Mouse (Mus musculus) liver, embryonic 12.5 days (tissue): Measurements from ENCODE around the gene Zfr. TPM values are rescaled to one million over a fixed set of nuclear protein-coding genes. Genes with fewer than 3 reads are reported as not detected.

Source experiments
- ATAC-seq: fragments of 200-750 bp; cut with Nextera tagmentation; 2 replicates; pipeline ENCODE4 v1.8.0; 2017; ENCODE audit warnings: moderate number of reproducible peaks, mild to moderate bottlenecking, moderate library complexity
- H3K27ac ChIP-seq: fragments of 300-500 bp; sonication (generic); 2 replicates; pipeline ENCODE4 v1.5.1; 2016; ENCODE audit warnings: mild to moderate bottlenecking
- H3K27me3 ChIP-seq: fragments of 300-500 bp; sonication (generic); replicated peaks from 2 replicates; pipeline ENCODE4 v1.6.1; 2016; ENCODE audit warnings: mild to moderate bottlenecking, moderate library complexity
- H3K36me3 ChIP-seq: fragments of 300-500 bp; sonication (generic); 2 replicates; pipeline ENCODE4 v1.6.1; 2016; ENCODE audit warnings: mild to moderate bottlenecking, moderate library complexity
- H3K4me1 ChIP-seq: fragments of 300-500 bp; sonication (generic); 2 replicates; pipeline ENCODE4 v1.6.1; 2016
- H3K4me2 ChIP-seq: fragments of 300-500 bp; sonication (generic); 2 replicates; pipeline ENCODE4 v1.6.1; 2016; ENCODE audit warnings: mild to moderate bottlenecking, moderate library complexity
- H3K4me3 ChIP-seq: fragments of 300-500 bp; sonication (generic); 2 replicates; pipeline ENCODE4 v1.5.1; 2016; ENCODE audit warnings: mild to moderate bottlenecking, moderate library complexity
- H3K9ac ChIP-seq: fragments of 300-500 bp; sonication (generic); 2 replicates; pipeline ENCODE4 v1.6.1; 2016; ENCODE audit warnings: mild to moderate bottlenecking, moderate library complexity
- H3K9me3 ChIP-seq: fragments of 300-500 bp; sonication (generic); replicated peaks from 2 replicates; pipeline ENCODE4 v1.6.1; 2016; ENCODE audit warnings: mild to moderate bottlenecking, moderate library complexity
- WGBS: fragments of 180-500 bp; shearing (Covaris S2); methylation state at CpG from one replicate; pipeline ENCODE4 v1.1.7; 2016; ENCODE audit not compliant: insufficient replicate concordance; 5-methylcytosine and 5-hydroxymethylcytosine counted together
- polyA plus RNA-seq: library from polyadenylated mRNA; unstranded; fragments of >200 nt; fragmentation: Nextera tagmentation; extraction: Ambion mirVana; gene quantifications from 2 replicates; pipeline ENCODE4 v1.2.1, GENCODE M21; 2016

Zfr gene
- polyA plus RNA-seq, 1 experiment from 2014 or later, result 56.3 TPM

DNA sequence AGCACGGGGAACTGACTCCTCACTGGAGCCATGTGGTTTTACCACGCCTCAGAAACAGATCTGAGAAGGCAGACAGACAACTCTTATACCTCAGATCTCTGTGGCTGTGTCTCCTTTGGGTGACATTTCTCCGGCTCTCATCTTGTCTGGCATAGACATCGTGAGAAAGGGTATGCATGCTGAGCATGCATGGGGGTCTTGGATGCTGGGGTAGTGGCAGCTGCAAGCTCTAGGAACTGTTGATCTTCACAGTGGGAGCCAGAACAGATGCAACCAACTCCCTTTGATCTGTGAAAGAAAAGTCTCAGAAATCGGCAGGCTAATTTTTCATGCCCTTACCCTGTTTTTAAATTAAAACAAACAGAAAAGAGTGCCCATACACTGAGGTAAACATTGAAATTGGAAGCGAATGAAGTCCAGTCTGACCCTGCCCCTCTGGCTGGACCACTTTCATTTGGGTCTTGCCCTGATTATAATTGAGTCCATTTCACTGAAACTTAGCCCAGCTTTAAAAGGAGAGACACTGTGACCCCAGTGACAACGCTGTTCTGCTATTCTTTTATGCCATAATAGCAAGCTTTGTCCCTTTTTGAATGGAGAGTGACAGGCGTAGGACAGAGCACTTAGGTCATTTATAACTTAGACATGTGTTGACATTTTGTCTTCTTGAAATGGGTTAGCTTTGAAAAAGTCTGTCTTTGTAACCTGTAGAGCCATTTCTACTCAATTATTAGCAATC, 105.1 kb downstream of the Zfr start:
- H3K9ac ChIP-seq, result no peak overlapping the region
- H3K9me3 ChIP-seq, result no peaks in the 10 kb centered on the region
- no peaks in the 10 kb centered on the region for H3K36me3 ChIP-seq
- H3K27ac ChIP-seq, result no peak overlapping the region
- H3K27me3 ChIP-seq, result no peaks in the 10 kb centered on the region
- H3K4me3 ChIP-seq, result no peak overlapping the region
- H3K4me2 ChIP-seq, result no peak overlapping the region
- ATAC-seq, result no peak
- peaks cover 87% of the 10 kb centered on the region for H3K4me1 ChIP-seq
- 54% methylated on average over 8 of the region's 8 CpGs for WGBS

DNA sequence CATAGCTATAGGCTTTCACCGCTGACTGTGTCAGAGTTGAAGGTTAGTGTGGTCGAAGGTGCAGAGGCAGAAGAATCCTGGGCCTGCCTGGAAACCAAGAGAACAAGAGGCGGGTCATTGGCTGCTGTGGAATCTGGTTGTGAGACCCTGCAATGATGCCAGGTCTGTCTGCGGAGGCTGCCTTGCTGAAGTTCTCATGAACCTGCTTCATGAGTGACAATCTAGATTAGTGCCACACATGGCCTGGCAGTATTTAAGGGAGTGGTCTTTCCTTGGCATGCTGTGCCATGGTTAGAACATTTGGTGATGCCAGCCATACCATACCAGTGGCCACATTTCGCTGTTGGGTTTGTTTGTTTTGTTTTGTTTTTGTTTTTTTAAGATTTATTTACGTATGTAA, 105.8 kb downstream of the Zfr start:
- Histone ChIP-seq H3K4me1 (peaks cover 88% of the 10 kb centered on the region), H3K27me3 (no peaks in the 10 kb centered on the region), H3K9ac (no peak overlapping the region), H3K4me2 (no peak overlapping the region), H3K36me3 (no peaks in the 10 kb centered on the region), H3K9me3 (no peaks in the 10 kb centered on the region), H3K4me3 (no peak overlapping the region), H3K27ac (no peak overlapping the region)
- ATAC-seq, result no peak
- WGBS, result 73% methylated on average over 6 of the region's 6 CpGs

DNA sequence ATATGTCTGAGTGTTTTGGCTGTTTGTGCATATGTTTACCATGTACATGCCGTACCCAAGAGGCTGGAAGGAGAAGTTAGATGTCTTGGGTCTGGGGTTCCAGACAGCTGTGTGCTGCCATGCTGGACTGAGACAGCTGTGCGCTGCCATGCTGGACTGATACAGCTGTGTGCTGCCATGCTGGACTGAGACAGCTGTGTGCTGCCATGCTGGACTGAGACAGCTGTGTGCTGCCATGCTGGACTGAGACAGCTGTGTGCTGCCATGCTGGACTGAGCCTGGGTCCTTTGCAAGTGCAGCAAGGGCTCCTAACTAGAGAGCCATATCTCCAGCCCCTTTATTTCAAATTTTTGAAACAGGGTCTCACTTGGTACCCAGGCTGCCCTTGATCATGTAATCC, 106.6 kb downstream of the Zfr start:
- H3K9me3 ChIP-seq, result no peaks in the 10 kb centered on the region
- WGBS, result 89% methylated on average over 2 of the region's 2 CpGs
- H3K4me1 ChIP-seq, result peaks cover 85% of the 10 kb centered on the region
- H3K27ac ChIP-seq, result no peak overlapping the region
- H3K36me3 ChIP-seq, result no peaks in the 10 kb centered on the region
- H3K9ac ChIP-seq, result no peak overlapping the region
- ATAC-seq, result no peak
- H3K4me2 ChIP-seq, result no peak overlapping the region
- no peak overlapping the region for H3K4me3 ChIP-seq
- H3K27me3 ChIP-seq, result no peaks in the 10 kb centered on the region

DNA sequence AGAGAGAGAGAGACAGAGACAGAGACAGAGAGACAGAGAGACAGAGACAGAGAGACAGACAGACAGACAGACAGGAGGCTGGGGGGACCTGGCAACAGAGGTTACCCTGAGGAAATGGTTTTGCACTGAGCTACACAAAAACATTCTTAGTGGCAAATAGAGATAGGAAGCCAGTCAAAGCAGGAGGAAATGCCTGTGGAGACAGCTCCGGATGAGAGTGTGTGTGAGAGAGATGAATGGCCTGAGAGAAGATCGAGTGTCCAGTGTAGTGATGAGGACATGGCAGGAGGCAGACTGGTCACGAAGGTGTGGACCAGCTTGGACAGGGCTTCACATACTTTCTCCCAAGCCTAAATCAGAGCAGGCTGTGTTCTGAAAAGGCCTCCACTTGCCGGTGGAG, 107.4 kb downstream of the Zfr start:
- Histone ChIP-seq H3K4me1 (peaks cover 85% of the 10 kb centered on the region), H3K4me3 (no peak overlapping the region), H3K9me3 (no peaks in the 10 kb centered on the region), H3K27me3 (no peaks in the 10 kb centered on the region), H3K9ac (no peak overlapping the region), H3K27ac (0 out of 2 replicates have a peak overlapping the region, but pooled peaks have one; percentile 18), H3K4me2 (no peak overlapping the region), H3K36me3 (no peaks in the 10 kb centered on the region)
- ATAC-seq, result no peak
- 38% methylated on average over 4 of the region's 4 CpGs for WGBS

DNA sequence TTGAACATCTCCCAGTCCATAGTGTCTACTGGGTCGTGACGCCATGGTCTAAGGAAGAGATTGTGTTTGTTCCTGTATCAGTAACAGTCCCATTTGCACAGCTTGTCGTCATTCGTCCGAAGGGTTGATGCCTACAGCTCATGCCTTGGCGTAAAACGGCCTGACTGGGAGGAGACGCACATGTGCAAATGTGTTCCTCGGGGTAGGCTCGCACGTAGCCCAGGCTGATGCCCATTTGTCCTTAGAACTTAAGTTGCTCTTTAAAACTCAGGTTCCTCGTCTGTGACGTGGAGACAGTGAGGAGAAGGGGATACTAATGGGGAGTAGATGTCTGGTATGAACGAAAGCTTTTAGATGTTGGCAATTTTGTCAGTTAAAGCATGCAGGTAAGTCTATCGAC, 109.3 kb downstream of the Zfr start:
- no peak for ATAC-seq
- Histone ChIP-seq H3K36me3 (peaks cover 10% of the 10 kb centered on the region), H3K9me3 (no peaks in the 10 kb centered on the region), H3K4me3 (no peak overlapping the region), H3K27ac (no peak overlapping the region), H3K27me3 (no peaks in the 10 kb centered on the region), H3K4me1 (peaks cover 83% of the 10 kb centered on the region), H3K9ac (no peak overlapping the region), H3K4me2 (no peak overlapping the region)
- 82% methylated on average over 15 of the region's 15 CpGs for WGBS

DNA sequence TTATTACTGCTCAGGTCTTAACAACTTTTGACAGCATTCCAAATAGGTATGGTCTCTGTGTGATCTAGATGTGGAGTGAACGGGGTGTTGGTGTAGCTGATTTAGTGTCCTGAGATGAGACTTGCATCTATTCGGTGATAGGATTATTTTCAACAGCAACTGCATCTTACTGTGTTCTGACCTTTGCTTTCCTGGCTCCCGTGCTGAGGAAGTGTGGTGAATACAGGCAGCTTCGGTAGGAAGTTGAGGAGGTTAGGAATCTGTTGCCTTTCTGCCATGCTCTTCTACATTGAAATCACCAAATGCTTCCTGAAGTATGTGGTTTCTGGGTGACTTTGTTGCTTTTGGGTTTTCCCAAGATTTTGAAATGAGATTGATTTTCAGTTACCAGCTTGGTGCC, 109.7 kb downstream of the Zfr start:
- Histone ChIP-seq H3K4me2 (no peak overlapping the region), H3K27ac (0 out of 2 replicates have a peak overlapping the region, but pooled peaks have one; percentile 8), H3K4me1 (peaks cover 83% of the 10 kb centered on the region), H3K36me3 (peaks cover 15% of the 10 kb centered on the region), H3K27me3 (no peaks in the 10 kb centered on the region), H3K9ac (no peak overlapping the region), H3K9me3 (no peaks in the 10 kb centered on the region), H3K4me3 (no peak overlapping the region)
- WGBS, result 47% methylated on average over 4 of the region's 4 CpGs
- ATAC-seq, result no peak

DNA sequence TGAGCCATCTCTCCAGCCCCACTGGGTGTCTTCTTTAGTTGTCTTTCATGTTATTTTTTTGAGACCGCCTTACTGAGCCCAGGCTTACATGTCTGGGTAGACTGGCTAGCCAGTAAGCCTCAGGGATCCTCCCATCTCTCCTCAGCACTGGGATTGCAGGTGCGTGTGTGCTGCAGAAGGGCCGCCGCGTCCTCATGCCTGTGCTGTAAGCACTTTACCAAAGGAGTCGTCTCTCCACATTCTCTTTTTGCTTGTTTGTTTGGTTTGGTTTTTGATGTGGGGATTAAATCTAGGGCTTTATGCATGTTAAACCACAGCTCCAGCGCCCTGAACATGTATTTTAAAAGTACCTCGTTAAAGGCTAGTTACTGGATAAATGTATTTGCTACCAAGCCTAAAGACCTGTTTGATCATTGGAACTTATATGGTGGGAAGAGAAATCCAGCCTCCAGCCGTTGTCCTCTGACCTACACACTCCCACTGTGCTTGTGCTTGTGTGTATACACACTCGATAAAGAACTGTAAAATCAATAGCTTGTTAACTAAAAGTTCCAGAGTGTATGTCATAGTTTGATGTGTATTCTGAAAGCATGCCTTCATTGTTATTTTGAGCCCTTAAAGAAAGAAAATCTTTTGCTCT, 112.1 kb downstream of the Zfr start:
- H3K9me3 ChIP-seq, result no peaks in the 10 kb centered on the region
- H3K4me2 ChIP-seq, result peak overlapping the region; percentile 11
- H3K36me3 ChIP-seq, result peaks cover 32% of the 10 kb centered on the region
- H3K4me1 ChIP-seq, result peaks cover 81% of the 10 kb centered on the region
- 0 out of 2 replicates have a peak, but pooled peaks have one; percentile 31 for ATAC-seq
- no peaks in the 10 kb centered on the region for H3K27me3 ChIP-seq
- H3K9ac ChIP-seq, result no peak overlapping the region
- 66% methylated on average over 10 of the region's 10 CpGs for WGBS
- peak overlapping the region; percentile 64; the same call in 1 of the 2 replicates for H3K27ac ChIP-seq
- no peak overlapping the region for H3K4me3 ChIP-seq

DNA sequence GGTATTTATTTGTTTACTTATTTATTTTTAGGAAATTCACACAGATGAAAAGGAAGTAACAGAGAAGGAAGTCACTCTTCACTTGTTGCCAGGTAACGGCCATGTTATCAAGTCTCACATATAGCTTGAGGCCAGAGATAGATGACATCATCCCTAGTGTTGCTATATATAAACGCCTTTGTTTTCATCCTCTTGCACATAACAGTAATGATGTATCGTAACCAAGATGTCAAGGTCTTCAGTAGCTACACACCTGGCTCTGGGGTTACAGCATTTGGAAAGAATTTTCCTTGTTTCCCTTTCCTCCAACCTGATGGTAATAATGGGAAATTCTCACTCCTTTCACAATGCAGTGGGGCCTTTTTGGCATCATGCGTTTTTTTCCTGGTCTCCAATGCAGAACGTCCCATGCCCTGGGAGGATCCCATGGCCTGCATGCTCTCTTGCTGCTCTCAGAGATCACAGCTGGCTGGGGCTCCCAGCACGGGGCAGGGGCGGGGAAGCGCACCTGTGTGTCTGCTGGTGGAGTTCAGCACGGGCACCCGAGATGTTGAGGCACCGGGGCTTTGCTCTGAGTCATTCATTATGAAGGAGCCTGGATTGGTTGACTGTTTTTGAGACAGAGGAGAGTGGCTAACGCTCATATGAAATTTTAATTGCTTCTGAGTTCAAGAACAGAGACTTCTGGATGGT, 112.8 kb downstream of the Zfr start:
- Histone ChIP-seq H3K9me3 (no peaks in the 10 kb centered on the region), H3K4me3 (no peak overlapping the region), H3K27ac (peak overlapping the region; percentile 33), H3K27me3 (no peaks in the 10 kb centered on the region), H3K36me3 (peaks cover 35% of the 10 kb centered on the region), H3K9ac (no peak overlapping the region), H3K4me2 (peak overlapping the region; percentile 16; the same call in 1 of the 2 replicates), H3K4me1 (peaks cover 79% of the 10 kb centered on the region)
- peak; percentile 68 for ATAC-seq
- 48% methylated on average over 12 of the region's 12 CpGs for WGBS

DNA sequence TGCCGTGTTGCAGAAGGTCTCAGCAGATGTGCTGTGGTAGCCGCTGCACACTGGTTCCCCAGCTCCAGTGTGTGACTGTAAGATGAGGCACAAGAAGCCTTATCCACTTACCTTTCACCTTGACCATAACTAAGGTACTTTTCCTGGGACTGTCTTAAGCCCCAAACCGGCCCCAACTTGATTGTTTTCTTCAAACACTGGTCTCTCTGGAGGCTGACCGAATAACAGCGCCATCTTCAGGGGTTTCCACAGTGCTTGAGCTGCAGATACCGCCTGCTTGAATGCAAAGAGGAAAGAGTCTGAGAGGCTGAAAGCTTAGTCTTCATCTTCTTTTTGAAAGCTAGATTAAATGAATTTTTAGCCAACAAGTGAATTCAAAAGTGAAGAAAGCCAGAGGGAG, 113.8 kb downstream of the Zfr start:
- no peak overlapping the region for H3K4me2 ChIP-seq
- no peaks in the 10 kb centered on the region for H3K9me3 ChIP-seq
- WGBS, result 87% methylated on average over 6 of the region's 6 CpGs
- peaks cover 46% of the 10 kb centered on the region for H3K36me3 ChIP-seq
- H3K4me3 ChIP-seq, result no peak overlapping the region
- H3K4me1 ChIP-seq, result peaks cover 78% of the 10 kb centered on the region
- H3K27me3 ChIP-seq, result no peaks in the 10 kb centered on the region
- ATAC-seq, result no peak
- H3K9ac ChIP-seq, result no peak overlapping the region
- no peak overlapping the region for H3K27ac ChIP-seq

DNA sequence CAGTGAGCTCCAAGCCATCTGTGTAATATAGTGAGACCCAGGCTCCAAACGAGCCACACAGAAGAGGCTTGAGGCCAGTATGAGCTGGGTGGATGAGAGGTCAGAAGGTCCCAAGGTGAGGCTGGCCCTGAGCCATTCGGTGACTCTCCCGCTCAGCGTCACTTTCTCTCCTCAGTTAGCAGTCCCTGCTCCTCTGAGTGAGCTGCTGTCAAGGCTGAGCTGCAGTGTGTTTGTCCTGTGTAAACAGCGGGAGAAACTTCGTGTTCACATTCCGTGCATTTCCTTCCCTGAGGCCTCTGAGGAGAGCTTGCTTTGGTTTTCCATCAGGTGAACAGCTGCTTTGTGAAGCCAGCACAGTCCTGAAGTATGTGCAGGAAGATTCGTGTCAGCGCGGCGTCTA, 114.8 kb downstream of the Zfr start:
- Histone ChIP-seq H3K9me3 (no peaks in the 10 kb centered on the region), H3K4me2 (no peak overlapping the region), H3K4me3 (no peak overlapping the region), H3K4me1 (peaks cover 77% of the 10 kb centered on the region), H3K27me3 (no peaks in the 10 kb centered on the region), H3K9ac (no peak overlapping the region), H3K27ac (peak overlapping the region; percentile 42; the same call in 1 of the 2 replicates), H3K36me3 (peaks cover 53% of the 10 kb centered on the region)
- 80% methylated on average over 11 of the region's 11 CpGs for WGBS
- peak; percentile 43; the same call in 1 of the 2 replicates for ATAC-seq

DNA sequence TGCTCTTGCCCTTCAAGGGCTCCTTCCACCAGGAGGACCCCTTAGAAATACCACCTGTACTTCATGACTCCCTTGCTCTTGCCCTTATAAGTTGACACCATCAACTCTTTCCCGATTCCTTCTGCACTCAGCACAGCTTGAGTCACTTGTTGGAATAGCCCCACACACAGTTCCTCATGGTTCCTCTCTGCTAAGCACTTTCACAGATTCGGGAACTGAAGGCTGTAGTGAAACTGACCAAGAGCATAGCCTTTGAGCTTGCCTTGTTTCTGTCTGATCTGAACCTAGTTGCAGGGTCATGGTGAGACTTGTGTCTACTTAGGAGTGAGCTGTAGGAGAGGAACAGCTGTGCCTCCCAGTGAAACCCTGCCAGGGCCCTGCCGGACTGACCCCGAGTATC, 115.4 kb downstream of the Zfr start:
- no peaks in the 10 kb centered on the region for H3K9me3 ChIP-seq
- peaks cover 59% of the 10 kb centered on the region for H3K36me3 ChIP-seq
- peaks cover 77% of the 10 kb centered on the region for H3K4me1 ChIP-seq
- no peak overlapping the region for H3K4me3 ChIP-seq
- H3K27me3 ChIP-seq, result no peaks in the 10 kb centered on the region
- ATAC-seq, result no peak
- peak overlapping the region; percentile 28; the same call in 1 of the 2 replicates for H3K27ac ChIP-seq
- no peak overlapping the region for H3K9ac ChIP-seq
- 80% methylated on average over 4 of the region's 4 CpGs for WGBS
- no peak overlapping the region for H3K4me2 ChIP-seq
